Mouse (Mus musculus): ENCODE data around the gene Pgbd5. TPM values are rescaled to one million over a fixed set of nuclear protein-coding genes. Genes with fewer than 3 reads are reported as not detected.

Gene Pgbd5
- polyA plus RNA-seq, 1 experiment: 0.19 TPM

GRCm38 (mm10) chr8:124368213-124368612, 71.2 kb downstream of the Pgbd5 start:
- peaks cover 6% of the 10 kb centered on the region for H3K27me3 ChIP-seq (ENCODE audit: control insufficient read depth, insufficient read depth, insufficient read length)
- H3K79me2 ChIP-seq (ENCODE audit: control insufficient read depth, insufficient read depth): no peaks in the 10 kb centered on the region
- no peak overlapping the region for H3K4me3 ChIP-seq
- no peak overlapping the region for H3K4me2 ChIP-seq (ENCODE audit: low read depth)
- TF ChIP-seq E2F4 (IDR thresholded peaks at IDR 0.05; ENCODE audit: insufficient read depth): no peak
- TF ChIP-seq POLR2AphosphoS2 (IDR thresholded peaks at IDR 0.05; ENCODE audit: insufficient read length, low read depth): no peak
- no peak for TF ChIP-seq USF1 (IDR thresholded peaks at IDR 0.05; ENCODE audit: low read depth)
- TF ChIP-seq MYOG (IDR thresholded peaks at IDR 0.05; ENCODE audit: control insufficient read depth in 1 of 3, insufficient read depth in 1 of 3, insufficient read length in 2 of 3, low read depth in 2 of 3): no peak
- TF ChIP-seq REST (IDR thresholded peaks at IDR 0.05; ENCODE audit: insufficient read depth, insufficient read length): no peak
- no peak for TF ChIP-seq TCF12 (IDR thresholded peaks at IDR 0.05; ENCODE audit: insufficient read depth, poor library complexity, severe bottlenecking)
- no peak for TF ChIP-seq MYOD1 (IDR thresholded peaks at IDR 0.05; ENCODE audit: control insufficient read depth in 1 of 3, insufficient read length in 2 of 3, low read depth in 2 of 3)
- no peak for TF ChIP-seq POLR2A (IDR thresholded peaks at IDR 0.05; ENCODE audit: insufficient read length, low read depth)
- no peak for TF ChIP-seq CEBPB (IDR thresholded peaks at IDR 0.05; ENCODE audit: insufficient read depth, poor library complexity, severe bottlenecking)
- TF ChIP-seq TCF3 (IDR thresholded peaks at IDR 0.05; ENCODE audit: insufficient read length, low read depth): no peak
- no peak for TF ChIP-seq SRF (IDR thresholded peaks at IDR 0.05; ENCODE audit: control insufficient read depth, insufficient read length, low read depth)
- TF ChIP-seq MAX (IDR thresholded peaks at IDR 0.05; ENCODE audit: low read depth): no peak
- H3ac ChIP-seq (ENCODE audit: control insufficient read depth, insufficient read length): no peak overlapping the region
- H3K36me3 ChIP-seq (ENCODE audit: control insufficient read depth, insufficient read depth): no peaks in the 10 kb centered on the region

GRCm38 (mm10) chr8:124363337-124363736, 76.1 kb downstream of the Pgbd5 start:
- H3K4me3 ChIP-seq: no peak overlapping the region
- H3K36me3 ChIP-seq (ENCODE audit: control insufficient read depth, insufficient read depth): no peaks in the 10 kb centered on the region
- peaks cover 35% of the 10 kb centered on the region for H3K27me3 ChIP-seq (ENCODE audit: control insufficient read depth, insufficient read depth, insufficient read length)
- no peak overlapping the region for H3K4me2 ChIP-seq (ENCODE audit: low read depth)
- H3K79me2 ChIP-seq (ENCODE audit: control insufficient read depth, insufficient read depth): no peaks in the 10 kb centered on the region
- H3ac ChIP-seq (ENCODE audit: control insufficient read depth, insufficient read length): no peak overlapping the region
- no peak for TF ChIP-seq POLR2AphosphoS2 (IDR thresholded peaks at IDR 0.05; ENCODE audit: insufficient read length, low read depth)
- no peak for TF ChIP-seq MAX (IDR thresholded peaks at IDR 0.05; ENCODE audit: low read depth)
- TF ChIP-seq MYOD1 (IDR thresholded peaks at IDR 0.05; ENCODE audit: control insufficient read depth in 1 of 3, insufficient read length in 2 of 3, low read depth in 2 of 3): no peak
- TF ChIP-seq TCF3 (IDR thresholded peaks at IDR 0.05; ENCODE audit: insufficient read length, low read depth): no peak
- no peak for TF ChIP-seq TCF12 (IDR thresholded peaks at IDR 0.05; ENCODE audit: insufficient read depth, poor library complexity, severe bottlenecking)

- H3K4me2 ChIP-seq (ENCODE audit: low read depth): no peak overlapping the region
- H3K79me2 ChIP-seq (ENCODE audit: control insufficient read depth, insufficient read depth): no peaks in the 10 kb centered on the region
- no peaks in the 10 kb centered on the region for H3K36me3 ChIP-seq (ENCODE audit: control insufficient read depth, insufficient read depth)
- TF ChIP-seq MYOD1 (IDR thresholded peaks at IDR 0.05; ENCODE audit: control insufficient read depth in 1 of 3, insufficient read length in 2 of 3, low read depth in 2 of 3): no peak
- no peak for TF ChIP-seq E2F4 (IDR thresholded peaks at IDR 0.05; ENCODE audit: insufficient read depth)
- TF ChIP-seq TCF12 (IDR thresholded peaks at IDR 0.05; ENCODE audit: insufficient read depth, poor library complexity, severe bottlenecking): no peak
- TF ChIP-seq MAX (IDR thresholded peaks at IDR 0.05; ENCODE audit: low read depth): no peak
- TF ChIP-seq USF1 (IDR thresholded peaks at IDR 0.05; ENCODE audit: low read depth): no peak
- no peak for TF ChIP-seq POLR2A (IDR thresholded peaks at IDR 0.05; ENCODE audit: insufficient read length, low read depth)
- TF ChIP-seq SRF (IDR thresholded peaks at IDR 0.05; ENCODE audit: control insufficient read depth, insufficient read length, low read depth): no peak
- TF ChIP-seq TCF3 (IDR thresholded peaks at IDR 0.05; ENCODE audit: insufficient read length, low read depth): no peak
- TF ChIP-seq REST (IDR thresholded peaks at IDR 0.05; ENCODE audit: insufficient read depth, insufficient read length): no peak
- TF ChIP-seq MYOG (IDR thresholded peaks at IDR 0.05; ENCODE audit: control insufficient read depth in 1 of 3, insufficient read depth in 1 of 3, insufficient read length in 2 of 3, low read depth in 2 of 3): no peak
- no peak for TF ChIP-seq CEBPB (IDR thresholded peaks at IDR 0.05; ENCODE audit: insufficient read depth, poor library complexity, severe bottlenecking)
- no peak for TF ChIP-seq POLR2AphosphoS2 (IDR thresholded peaks at IDR 0.05; ENCODE audit: insufficient read length, low read depth)
- H3ac ChIP-seq (ENCODE audit: control insufficient read depth, insufficient read length): no peak overlapping the region
- H3K27me3 ChIP-seq (ENCODE audit: control insufficient read depth, insufficient read depth, insufficient read length): peaks cover 35% of the 10 kb centered on the region
- no peak overlapping the region for H3K4me3 ChIP-seq
These were observed 76.9 kb downstream of the Pgbd5 start for GRCm38 (mm10) chr8:124362589-124362988.

GRCm38 (mm10) chr8:124361773-124362427, 77.6 kb downstream of the Pgbd5 start:
- TF ChIP-seq REST (IDR thresholded peaks at IDR 0.05; ENCODE audit: insufficient read depth, insufficient read length) (no peak), USF1 (IDR thresholded peaks at IDR 0.05; ENCODE audit: low read depth) (no peak), E2F4 (IDR thresholded peaks at IDR 0.05; ENCODE audit: insufficient read depth) (no peak), CEBPB (IDR thresholded peaks at IDR 0.05; ENCODE audit: insufficient read depth, poor library complexity, severe bottlenecking) (no peak), POLR2A (IDR thresholded peaks at IDR 0.05; ENCODE audit: insufficient read length, low read depth) (no peak), MAX (IDR thresholded peaks at IDR 0.05; ENCODE audit: low read depth) (no peak)
- Histone ChIP-seq H3ac (ENCODE audit: control insufficient read depth, insufficient read length) (no peak overlapping the region), H3K36me3 (ENCODE audit: control insufficient read depth, insufficient read depth) (no peaks in the 10 kb centered on the region), H3K4me2 (ENCODE audit: low read depth) (no peak overlapping the region), H3K4me3 (no peak overlapping the region), H3K79me2 (ENCODE audit: control insufficient read depth, insufficient read depth) (no peaks in the 10 kb centered on the region), H3K27me3 (ENCODE audit: control insufficient read depth, insufficient read depth, insufficient read length) (peaks cover 31% of the 10 kb centered on the region)

GRCm38 (mm10) chr8:124360911-124361310, 78.5 kb downstream of the Pgbd5 start:
- Histone ChIP-seq H3K4me2 (ENCODE audit: low read depth) (no peak overlapping the region), H3K36me3 (ENCODE audit: control insufficient read depth, insufficient read depth) (no peaks in the 10 kb centered on the region), H3K4me3 (no peak overlapping the region), H3K27me3 (ENCODE audit: control insufficient read depth, insufficient read depth, insufficient read length) (peaks cover 32% of the 10 kb centered on the region), H3K79me2 (ENCODE audit: control insufficient read depth, insufficient read depth) (no peaks in the 10 kb centered on the region), H3ac (ENCODE audit: control insufficient read depth, insufficient read length) (no peak overlapping the region)
- TF ChIP-seq POLR2AphosphoS2 (IDR thresholded peaks at IDR 0.05; ENCODE audit: insufficient read length, low read depth) (no peak), E2F4 (IDR thresholded peaks at IDR 0.05; ENCODE audit: insufficient read depth) (no peak), TCF12 (IDR thresholded peaks at IDR 0.05; ENCODE audit: insufficient read depth, poor library complexity, severe bottlenecking) (no peak), POLR2A (IDR thresholded peaks at IDR 0.05; ENCODE audit: insufficient read length, low read depth) (no peak), MYOD1 (IDR thresholded peaks at IDR 0.05; ENCODE audit: control insufficient read depth in 1 of 3, insufficient read length in 2 of 3, low read depth in 2 of 3) (no peak), MYOG (IDR thresholded peaks at IDR 0.05; ENCODE audit: control insufficient read depth in 1 of 3, insufficient read depth in 1 of 3, insufficient read length in 2 of 3, low read depth in 2 of 3) (no peak), CEBPB (IDR thresholded peaks at IDR 0.05; ENCODE audit: insufficient read depth, poor library complexity, severe bottlenecking) (no peak), REST (IDR thresholded peaks at IDR 0.05; ENCODE audit: insufficient read depth, insufficient read length) (no peak), MAX (IDR thresholded peaks at IDR 0.05; ENCODE audit: low read depth) (no peak), USF1 (IDR thresholded peaks at IDR 0.05; ENCODE audit: low read depth) (no peak), SRF (IDR thresholded peaks at IDR 0.05; ENCODE audit: control insufficient read depth, insufficient read length, low read depth) (no peak), TCF3 (IDR thresholded peaks at IDR 0.05; ENCODE audit: insufficient read length, low read depth) (no peak)

All from myocyte (in vitro differentiated cells).